Mouse (Mus musculus) spleen, postnatal 14 days (tissue): Measurements from ENCODE around the gene Cplane1.
"Not testable (repeated sequence)": the region's sequence is repeated elsewhere in the genome, so short reads cannot be mapped to it uniquely, and the experiment has no call there.

Source experiments
- DNase-seq, 2 experiments: peaks; one replicate each; pipeline ENCODE4 v3.0.0; 2021 to 2022; ENCODE audit warnings: low spot score in 2 of 2

Gene Cplane1

GRCm38 (mm10) chr15:8168591-8169265 is at the start of gene Cplane1:
TSS of gene Cplane1 (plus strand) at chr15:8169106.
- DNase-seq, result peak; percentile 89 to 91

DNA sequence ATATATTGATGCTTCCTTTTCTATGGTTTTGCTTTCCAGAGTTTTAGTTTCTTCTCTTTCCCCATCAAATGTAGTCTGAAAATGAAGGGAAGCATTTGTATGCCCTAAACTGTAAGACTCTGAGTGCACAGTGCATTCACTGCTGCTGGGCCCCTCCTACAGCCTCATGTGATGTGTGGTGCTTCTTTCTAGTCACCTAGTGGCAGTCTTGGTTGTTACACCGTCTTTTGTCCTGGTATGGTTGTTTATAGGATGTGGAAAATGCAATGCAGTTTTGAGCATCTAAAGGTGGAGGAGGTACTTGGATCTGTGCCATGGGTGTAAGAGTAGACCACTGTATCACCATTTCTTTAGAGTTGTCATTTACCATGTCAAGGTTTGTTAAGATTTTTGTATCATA is 39.6 kb upstream of the Cplane1 start:
- no peak for DNase-seq

GRCm38 (mm10) chr15:8131268-8131667 is 37.6 kb upstream of the Cplane1 start:
- DNase-seq, result no peak

GRCm38 (mm10) chr15:8131761-8132160 is 37.1 kb upstream of the Cplane1 start:
- no peak for DNase-seq

DNA sequence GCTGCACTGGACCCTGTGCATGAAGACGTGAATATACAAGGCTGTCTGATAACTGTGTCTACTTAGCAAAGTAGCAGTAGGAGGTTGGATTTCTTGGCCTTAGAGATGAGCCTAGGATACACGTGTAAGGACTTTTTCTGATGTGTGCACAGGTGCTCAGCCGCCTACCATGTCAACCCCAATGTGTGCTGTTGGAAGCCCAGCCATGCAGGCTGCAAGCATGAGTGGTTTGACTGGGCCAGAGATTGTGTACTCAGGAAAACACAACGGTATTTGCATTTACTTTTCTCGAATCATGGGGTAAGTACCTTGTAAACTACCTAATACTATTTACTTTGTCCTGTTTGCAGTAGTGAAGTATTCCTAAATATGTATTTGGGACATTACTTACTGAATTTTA is 33.3 kb upstream of the Cplane1 start:
- DNase-seq, result no peak

DNA sequence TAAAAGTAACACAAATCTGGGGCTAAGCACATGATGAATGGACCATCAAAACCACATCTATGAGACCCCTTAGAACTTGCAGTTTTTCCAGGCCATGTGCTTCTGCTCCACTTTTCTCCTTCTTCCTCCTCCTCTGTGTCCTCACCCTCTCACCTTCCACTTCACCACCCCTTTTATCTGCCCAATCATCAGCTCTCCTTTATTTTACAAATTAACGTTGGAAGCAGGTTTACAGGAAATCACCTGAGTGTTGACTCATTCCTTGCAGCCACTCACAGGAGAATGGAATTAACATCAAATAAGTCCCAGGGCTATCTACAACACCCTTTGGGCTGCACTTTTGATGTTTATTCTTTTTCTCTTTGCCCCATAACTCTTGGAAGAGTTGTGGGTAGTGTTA is 7.1 kb upstream of the Cplane1 start:
- DNase-seq, result no peak

- no peak for DNase-seq
Observed at GRCm38 (mm10) chr15:8169266-8169746, 400 bp downstream of the Cplane1 start.

- no peak for DNase-seq
Observed at GRCm38 (mm10) chr15:8189563-8189962, 20.7 kb downstream of the Cplane1 start.

DNA sequence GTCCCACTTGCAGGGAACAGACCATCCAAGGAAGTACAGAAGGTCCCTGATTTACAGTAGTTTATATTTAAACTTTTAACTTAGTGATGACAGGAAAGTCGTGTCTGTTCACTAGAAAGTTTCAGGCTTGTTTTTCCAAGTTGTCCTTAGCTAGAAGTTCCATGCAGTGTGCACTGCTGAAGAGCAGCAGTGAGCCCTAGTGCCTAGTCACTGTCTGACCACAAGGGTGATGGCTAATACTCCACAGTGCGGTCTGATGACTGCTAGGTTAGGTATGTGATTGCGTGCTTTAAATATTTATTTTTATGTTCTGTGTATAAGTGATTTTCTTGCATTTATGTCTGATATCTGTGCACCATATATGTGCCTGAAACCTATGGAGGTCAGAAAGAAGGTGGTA is 21.5 kb downstream of the Cplane1 start:
- DNase-seq, result no peak

- no peak for DNase-seq
Observed at GRCm38 (mm10) chr15:8200317-8200716, 31.4 kb downstream of the Cplane1 start.

DNA sequence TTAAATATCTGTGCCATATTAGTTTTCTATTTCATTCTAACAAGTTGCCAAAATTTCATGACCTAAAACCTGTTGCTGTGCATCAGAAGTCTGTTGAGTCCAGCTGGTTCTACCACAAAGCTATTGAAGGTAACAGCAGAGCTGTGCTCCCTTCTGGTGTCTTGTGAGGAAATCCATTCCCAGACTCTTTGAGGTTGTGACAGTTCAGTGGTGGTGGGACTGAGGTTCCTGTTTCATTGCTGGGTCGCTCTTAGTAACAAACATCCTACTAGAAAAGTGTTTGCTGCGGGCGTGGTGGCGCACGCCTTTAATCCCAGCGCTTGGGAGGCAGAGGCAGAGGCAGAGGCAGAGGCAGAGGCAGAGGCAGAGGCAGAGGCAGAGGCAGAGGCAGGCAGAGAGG is 39.5 kb downstream of the Cplane1 start:
- DNase-seq, result no peak

DNA sequence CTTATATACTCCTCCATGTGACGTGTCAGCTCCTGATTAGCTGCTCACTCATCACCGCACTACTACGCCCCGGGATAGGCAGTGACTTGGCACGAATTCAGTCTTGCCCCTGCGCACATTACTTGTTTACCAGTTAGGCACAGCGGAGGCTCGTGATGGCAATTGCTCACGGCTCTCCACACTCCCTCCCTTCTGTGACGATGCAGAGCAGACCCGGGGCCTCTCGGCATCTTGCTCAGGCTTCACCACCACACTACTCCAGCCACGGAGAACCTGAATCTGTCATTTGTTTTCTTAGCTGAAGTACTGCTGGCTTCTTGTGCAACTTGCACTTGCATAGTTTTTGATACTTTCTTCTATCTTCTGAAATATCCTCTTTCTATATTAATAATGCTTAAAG is 45.9 kb downstream of the Cplane1 start:
- DNase-seq, result no peak

DNA sequence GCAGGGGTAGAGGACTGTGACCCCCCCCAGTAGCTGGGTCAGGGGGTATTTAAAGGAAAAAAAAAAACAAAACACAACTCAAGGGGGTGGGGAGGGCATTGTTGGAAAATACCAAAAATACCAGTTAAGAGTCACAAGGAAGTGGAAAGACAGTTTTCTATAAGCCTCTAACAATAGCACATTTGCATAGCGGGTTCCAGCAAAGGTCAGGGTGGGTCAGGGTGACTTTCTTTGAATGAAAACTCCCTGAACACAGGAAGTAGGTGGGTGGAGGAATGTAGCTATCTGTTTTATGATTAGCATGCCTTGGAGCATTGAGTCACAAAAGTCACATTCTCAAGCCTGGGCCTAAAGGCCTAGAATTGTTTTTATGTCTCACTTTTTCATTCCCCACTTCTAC is 65.3 kb downstream of the Cplane1 start:
- DNase-seq, result not testable (repeated sequence)

DNA sequence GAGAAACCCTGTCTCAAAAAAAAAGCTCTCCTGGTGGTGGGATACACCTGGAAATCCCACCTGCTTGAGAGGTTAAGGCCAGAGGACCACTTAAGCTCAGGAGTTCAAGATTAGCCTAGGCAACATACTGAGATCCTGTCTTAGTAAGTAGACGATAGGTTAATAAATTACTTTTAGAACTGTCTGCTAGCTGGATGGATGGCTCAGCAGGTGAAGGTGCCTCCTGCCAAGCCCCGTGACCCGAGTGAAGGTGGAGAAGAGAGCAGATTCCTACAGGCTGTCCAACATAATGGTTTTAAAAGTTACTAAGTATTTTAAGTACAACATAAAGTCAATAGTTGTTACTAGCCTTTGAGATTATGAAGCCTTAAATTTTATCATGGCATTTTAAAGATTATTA is 97.0 kb downstream of the Cplane1 start:
- DNase-seq, result no peak

GRCm38 (mm10) chr15:8267211-8267610 is 98.3 kb downstream of the Cplane1 start:
- no peak for DNase-seq

DNA sequence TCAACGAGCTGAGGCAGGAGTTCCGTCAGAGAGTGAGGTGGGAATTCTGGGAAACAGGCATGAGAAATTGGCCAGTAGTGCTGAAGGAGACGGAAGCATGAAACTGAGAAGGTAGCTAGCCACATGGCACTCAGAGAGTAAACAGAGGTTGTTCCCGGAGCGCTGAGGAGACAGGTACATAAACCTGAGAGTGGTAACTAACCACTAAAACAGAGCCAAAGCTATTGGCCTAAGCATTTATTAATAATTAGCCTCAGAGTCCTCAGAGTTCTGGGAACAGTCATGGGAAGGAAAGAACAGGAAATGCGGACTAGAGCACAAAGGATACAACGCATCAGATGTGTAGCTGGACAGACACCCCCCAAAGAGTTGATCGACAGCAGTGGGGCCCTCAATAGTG is 99.3 kb downstream of the Cplane1 start:
- no peak for DNase-seq

GRCm38 (mm10) chr15:8271952-8272351 is 103.0 kb downstream of the Cplane1 start:
- DNase-seq, result no peak

- DNase-seq, result not testable (repeated sequence)
Observed at GRCm38 (mm10) chr15:8277916-8278315, 109.0 kb downstream of the Cplane1 start.

GRCm38 (mm10) chr15:8279320-8279779 is 110.4 kb downstream of the Cplane1 start:
- DNase-seq, result no peak

DNA sequence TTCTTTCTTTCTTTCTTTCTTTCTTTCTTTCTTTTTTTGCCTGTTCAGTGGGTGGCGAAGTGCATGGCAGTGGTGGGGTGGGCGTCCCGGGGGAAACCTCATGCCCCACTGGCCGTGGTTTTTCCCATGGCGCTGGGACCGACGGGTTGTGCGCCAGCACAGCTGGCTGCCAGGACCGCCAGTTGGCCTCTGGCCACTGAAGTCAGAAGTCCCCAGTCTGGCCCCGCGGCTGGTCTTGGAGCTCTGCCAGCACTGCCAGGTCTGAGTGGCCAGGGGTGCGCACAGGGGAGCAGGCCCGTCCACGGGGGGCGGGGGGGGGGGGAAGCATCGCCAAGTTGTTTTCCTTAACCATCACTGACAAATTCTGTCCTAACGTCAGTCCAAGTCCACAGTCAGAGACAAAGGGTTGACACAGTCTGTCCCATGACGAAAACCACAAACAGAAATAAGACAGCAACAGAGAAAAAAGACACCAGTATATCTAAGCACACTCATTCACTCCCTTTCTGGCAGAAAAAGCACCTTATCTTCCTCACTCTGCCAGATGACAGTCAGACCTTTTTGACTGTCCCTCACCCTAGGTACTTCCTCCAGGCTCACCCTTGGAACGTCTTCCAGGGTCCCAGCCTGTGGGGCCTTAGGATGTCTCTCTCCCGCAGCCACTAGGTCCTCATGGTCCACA is 111.2 kb downstream of the Cplane1 start:
- no peak for DNase-seq

- DNase-seq, result no peak
Observed at GRCm38 (mm10) chr15:8281701-8282100, 112.8 kb downstream of the Cplane1 start.

- DNase-seq, result no peak
Observed at GRCm38 (mm10) chr15:8282155-8282554, 113.2 kb downstream of the Cplane1 start.

GRCm38 (mm10) chr15:8291251-8291650 is 122.3 kb downstream of the Cplane1 start:
- DNase-seq, result no peak
